19 mouse cellular contexts compared by ENCODE assay signal in the genomic region with DNA sequence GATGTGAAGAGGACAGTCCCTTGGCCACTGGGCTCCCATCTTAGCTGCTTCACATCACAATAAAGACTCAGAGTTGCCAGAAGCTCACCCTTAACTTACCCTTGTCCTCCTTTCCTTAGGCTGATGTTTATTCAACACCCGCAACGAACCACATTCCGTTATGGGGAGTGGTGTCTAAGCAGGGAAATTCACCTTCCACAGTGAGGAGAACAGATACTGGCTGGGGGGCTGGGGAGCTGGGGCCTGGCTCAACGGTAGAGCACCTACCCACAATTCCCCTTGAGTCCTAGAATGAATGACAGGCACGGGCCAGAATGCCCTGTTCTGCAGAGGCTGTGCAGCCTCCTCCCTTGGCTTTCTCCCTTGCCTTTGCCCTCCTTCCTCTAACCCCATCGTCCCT. TPM values are rescaled to one million over a fixed set of nuclear protein-coding genes. Genes with fewer than 3 reads are reported as not detected.
DNase-seq lines count a peak whose midpoint lies in the region; ATAC-seq and TF ChIP-seq lines count a peak whose summit lies in the region.
"Had no signal": no experiment of that assay in that cellular context is flagged by ENCODE, and none has a peak within 500 bp of the region (broad histone marks: within the 10 kb centered on the region; RNA-seq: fewer than 3 reads in every experiment).

No protein-coding gene starts in this region.

- no peak for DNase-seq in heart, postnatal 4 days
- peak; percentile 70 for DNase-seq in urinary bladder, postnatal 14 days (ENCODE audit: low spot score)
- no peak for DNase-seq in urinary bladder, postnatal 10 days (ENCODE audit: low spot score)
- DNase-seq in lung, postnatal 10 days = peak; percentile 38
- DNase-seq in thymus, adult 2 months = no peak
- no peak for DNase-seq in left cerebral cortex, postnatal 10 days (ENCODE audit: extremely low spot score in 1 of 2, low spot score in 2 of 2)
- no peak for DNase-seq in cerebellum, postnatal 4 days (ENCODE audit: low spot score in 2 of 2)
- DNase-seq: adrenal gland, adult 8-10 months; cerebellum, adult 18-20 months; gastrocnemius, adult 2 months; heart, postnatal 36 days; right cerebral cortex, postnatal 14 days had no signal

- no peaks in the 10 kb centered on the region for H3K9me3 ChIP-seq in heart, embryonic 12.5 days (replicated peaks)
- H3K9me3 ChIP-seq: G1E; limb, embryonic 12.5 days; liver, embryonic 15.5 days; neural tube, embryonic 12.5 days had no signal

- no peak for ATAC-seq in heart, embryonic 12.5 days (ENCODE audit: insufficient number of reproducible peaks, low FRiP score)
- ATAC-seq: forebrain, embryonic 16.5 days had no signal

- WGBS in heart, embryonic 12.5 days = 43% methylated on average over 5 of the region's 6 CpGs
- WGBS in thymus, adult 2 months = 54% methylated on average over 6 of the region's 6 CpGs

- H3K4me2 ChIP-seq in heart, embryonic 12.5 days = no peak overlapping the region
- H3K4me2 ChIP-seq: limb, embryonic 12.5 days; liver, embryonic 15.5 days; neural tube, embryonic 12.5 days had no signal

- H3K4me3 ChIP-seq in heart, embryonic 12.5 days = no peak overlapping the region
- H3K4me3 ChIP-seq in thymus, adult 2 months (ENCODE audit: control insufficient read depth, insufficient read depth, low read length) = no peak overlapping the region
- H3K4me3 ChIP-seq: gastrocnemius, adult 2 months; limb, embryonic 12.5 days; liver, embryonic 15.5 days; neural tube, embryonic 12.5 days had no signal

- TF ChIP-seq POLR2A in thymus, adult 2 months (IDR thresholded peaks at IDR 0.05; ENCODE audit: control insufficient read depth, extremely low read depth, insufficient read depth, low read length, poor library complexity) = no peak

- H3K4me1 ChIP-seq in heart, embryonic 12.5 days (replicated peaks) = peaks cover 12% of the 10 kb centered on the region
- H3K4me1 ChIP-seq in thymus, adult 2 months (replicated peaks; ENCODE audit: control insufficient read depth, insufficient read depth, low read length) = peaks cover 22% of the 10 kb centered on the region
- H3K4me1 ChIP-seq: neural tube, embryonic 12.5 days had no signal

- H3K27ac ChIP-seq in heart, embryonic 12.5 days (ENCODE audit: poor library complexity, severe bottlenecking) = no peak overlapping the region
- H3K27ac ChIP-seq in thymus, adult 2 months (ENCODE audit: control insufficient read depth, insufficient read depth, low read length) = no peak overlapping the region
- H3K27ac ChIP-seq: gastrocnemius, adult 2 months; limb, embryonic 12.5 days; liver, embryonic 15.5 days; neural tube, embryonic 12.5 days had no signal

- intact Hi-C loops in left cerebral cortex, postnatal 10 days (cut with DNase I) = loop anchor here (5.0 kb wide), 1 partner anchor 33 kb away; no protein-coding TSS in a partner anchor

- no peak for TF ChIP-seq CTCF in thymus, adult 2 months (IDR thresholded peaks at IDR 0.05; ENCODE audit: borderline replicate concordance, control insufficient read depth, extremely low read depth, insufficient read depth, low read length, poor library complexity)

- H3K36me3 ChIP-seq in heart, embryonic 12.5 days = no peaks in the 10 kb centered on the region
- H3K36me3 ChIP-seq in thymus, adult 2 months (ENCODE audit: control insufficient read depth, insufficient read depth, low read length) = no peaks in the 10 kb centered on the region
- H3K36me3 ChIP-seq: G1E; limb, embryonic 12.5 days; liver, embryonic 15.5 days; neural tube, embryonic 12.5 days had no signal

- 0 out of 2 replicates have a peak, but pooled peaks cover 3% of the 10 kb centered on the region for H3K27me3 ChIP-seq in heart, embryonic 12.5 days (replicated peaks)
- H3K27me3 ChIP-seq in thymus, adult 2 months (ENCODE audit: control insufficient read depth, insufficient read depth, low read length) = no peaks in the 10 kb centered on the region
- H3K27me3 ChIP-seq: limb, embryonic 12.5 days; liver, embryonic 15.5 days; neural tube, embryonic 12.5 days had no signal

- peak overlapping the region; percentile 43; the same call in 1 of the 2 replicates for H3K9ac ChIP-seq in heart, embryonic 12.5 days
- H3K9ac ChIP-seq: limb, embryonic 12.5 days; liver, embryonic 15.5 days; neural tube, embryonic 12.5 days had no signal

RNA-seq across cellular contexts. Expression of a gene that starts 4.2 kb away (rescaled TPM):
- 0.64 and 0.70 TPM in 2 replicates for polyA plus RNA-seq in heart, embryonic 12.5 days (2016; fragmentation: Nextera tagmentation; extraction: Ambion mirVana)
- total RNA-seq in heart, postnatal 4 days (2021) = under 1 TPM in 1 of 2 experiments, not detected in 1; 0.20 TPM
- 2.2 and 2.6 TPM in 2 replicates for polyA plus RNA-seq in thymus, adult 2 months (2012; rRNA removed)
- under 1 TPM in 1 of 2 experiments, not detected in 1; 0.93 TPM for total RNA-seq in left cerebral cortex, postnatal 10 days (2021)
- total RNA-seq: megakaryocyte-erythroid progenitor cell, adult 5-6 weeks had no signal
- polyA plus RNA-seq: forebrain, embryonic 16.5 days had no signal

RNA-seq across cellular contexts. Expression of a gene that starts 11.0 kb away (rescaled TPM):
- polyA plus RNA-seq in heart, embryonic 12.5 days (2016; fragmentation: Nextera tagmentation; extraction: Ambion mirVana) = 64.7 and 66.6 TPM in 2 replicates
- 10 to 100 TPM; 56.1 to 64.7 TPM for total RNA-seq in heart, postnatal 4 days (2021)
- 140 and 173 TPM in 2 replicates for polyA plus RNA-seq in thymus, adult 2 months (2012; rRNA removed)
- 10 to 100 TPM; 20.9 to 21.8 TPM for total RNA-seq in left cerebral cortex, postnatal 10 days (2021)

RNA-seq across cellular contexts. Expression of a gene that starts 32.8 kb away (rescaled TPM):
- polyA plus RNA-seq in heart, embryonic 12.5 days (2016; fragmentation: Nextera tagmentation; extraction: Ambion mirVana) = 0.57 and 0.68 TPM in 2 replicates
- 1 to 10 TPM; 3.6 to 4.0 TPM for total RNA-seq in heart, postnatal 4 days (2021)
- polyA plus RNA-seq in thymus, adult 2 months (2012; rRNA removed) = 9.7 and 12.3 TPM in 2 replicates
- total RNA-seq in left cerebral cortex, postnatal 10 days (2021) = 1 to 10 TPM; 1.3 to 2.7 TPM
- total RNA-seq: megakaryocyte-erythroid progenitor cell, adult 5-6 weeks had no signal

RNA-seq across cellular contexts. Expression of a gene that starts 32.8 kb away (rescaled TPM):
- 33.7 and 35.2 TPM in 2 replicates for polyA plus RNA-seq in heart, embryonic 12.5 days (2016; fragmentation: Nextera tagmentation; extraction: Ambion mirVana)
- total RNA-seq in heart, postnatal 4 days (2021) = 10 to 100 TPM; 40.7 to 42.1 TPM
- polyA plus RNA-seq in thymus, adult 2 months (2012; rRNA removed) = 27.6 and 35.3 TPM in 2 replicates
- total RNA-seq in left cerebral cortex, postnatal 10 days (2021) = 10 to 100 TPM; 25.5 to 28.5 TPM

RNA-seq across cellular contexts. Expression of a gene that starts 48.7 kb away (rescaled TPM):
- 176 and 185 TPM in 2 replicates for polyA plus RNA-seq in heart, embryonic 12.5 days (2016; fragmentation: Nextera tagmentation; extraction: Ambion mirVana)
- 100 to 1,000 TPM; 121 to 131 TPM for total RNA-seq in heart, postnatal 4 days (2021)
- 204 and 216 TPM in 2 replicates for polyA plus RNA-seq in thymus, adult 2 months (2012; rRNA removed)
- total RNA-seq in left cerebral cortex, postnatal 10 days (2021) = 100 to 1,000 TPM; 114 to 127 TPM

Comparison
In these comparisons a context has a peak if more than half of its experiments do, and no peak if none do; other contexts are left out.
1. DNase-seq: peak in urinary bladder, postnatal 14 days (single experiment) and lung, postnatal 10 days (single experiment); none in heart, postnatal 4 days (single experiment), urinary bladder, postnatal 10 days (single experiment), thymus, adult 2 months (single experiment), left cerebral cortex, postnatal 10 days (0 of 2) and cerebellum, postnatal 4 days (0 of 2).